In the genomic region with DNA sequence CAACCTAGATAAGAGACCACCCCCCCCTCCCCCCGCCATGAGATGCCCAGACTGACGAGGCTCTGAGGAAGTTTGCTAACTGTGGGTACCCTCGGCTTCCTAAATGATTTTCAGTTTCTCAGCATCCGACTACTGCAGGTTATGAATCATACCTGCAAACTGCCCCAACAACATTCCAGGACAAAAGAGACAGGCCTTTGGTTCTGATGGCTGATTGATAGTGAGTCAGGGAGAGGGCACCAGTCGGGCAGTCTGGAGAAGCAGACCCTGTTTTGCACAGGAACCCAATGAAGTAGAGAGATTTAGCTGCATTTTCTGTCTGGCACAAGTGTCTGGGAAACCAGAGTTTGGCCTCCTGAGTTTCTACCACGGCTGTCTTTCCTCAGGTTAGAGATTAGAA, we compare ENCODE assay signal across 24 mouse cellular contexts.
"Had no signal": no experiment of that assay in that cellular context is flagged by ENCODE, and none has a peak within 500 bp of the region (broad histone marks: within the 10 kb centered on the region; RNA-seq: fewer than 3 reads in every experiment).

No protein-coding gene starts in this region.

- H3K36me3 ChIP-seq: heart, embryonic 13.5 days; heart, embryonic 15.5 days; hindbrain, embryonic 13.5 days; hindbrain, embryonic 15.5 days; limb, embryonic 10.5 days; limb, embryonic 12.5 days; liver, embryonic 13.5 days had no signal

- H3K4me2 ChIP-seq: heart, embryonic 11.5 days; heart, embryonic 13.5 days; heart, embryonic 15.5 days; hindbrain, embryonic 13.5 days; hindbrain, embryonic 15.5 days; limb, embryonic 12.5 days; liver, embryonic 11.5 days; liver, embryonic 13.5 days had no signal

- H3K27ac ChIP-seq: heart, adult 2 months; heart, embryonic 13.5 days; heart, embryonic 15.5 days; hindbrain, embryonic 13.5 days; hindbrain, embryonic 15.5 days; hindbrain, postnatal 0 days; layer of hippocampus, adult 2 months; left cerebral cortex, adult 2 months; limb, embryonic 10.5 days; limb, embryonic 12.5 days; liver, embryonic 13.5 days had no signal

- H3K4me3 ChIP-seq: heart, adult 2 months; heart, embryonic 13.5 days; heart, embryonic 15.5 days; hindbrain, embryonic 13.5 days; hindbrain, embryonic 15.5 days; layer of hippocampus, adult 2 months; left cerebral cortex, adult 2 months; limb, embryonic 10.5 days; limb, embryonic 12.5 days; liver, embryonic 13.5 days had no signal

- DNase-seq: gastrocnemius, postnatal 10 days; gastrocnemius, postnatal 25 days; heart, adult 11 months; heart, adult 2 months; heart, postnatal 14 days; heart, postnatal 36 days; kidney, adult 11 months; kidney, adult 8-10 months; kidney, postnatal 14 days; kidney, postnatal 36 days; liver; liver, embryonic 13.5 days had no signal

- ATAC-seq: hindbrain, postnatal 0 days; intestine, embryonic 16.5 days had no signal

- H3K27me3 ChIP-seq: heart, embryonic 13.5 days; heart, embryonic 15.5 days; hindbrain, embryonic 13.5 days; hindbrain, embryonic 15.5 days; limb, embryonic 12.5 days; liver, embryonic 13.5 days had no signal

- H3K9me3 ChIP-seq: heart, embryonic 13.5 days; heart, embryonic 15.5 days; hindbrain, embryonic 13.5 days; hindbrain, embryonic 15.5 days; limb, embryonic 10.5 days; liver, embryonic 13.5 days had no signal

- H3K9ac ChIP-seq: heart, embryonic 13.5 days; heart, embryonic 15.5 days; hindbrain, embryonic 13.5 days; hindbrain, embryonic 15.5 days; limb, embryonic 12.5 days; liver, embryonic 13.5 days had no signal

- H3K4me1 ChIP-seq: heart, embryonic 13.5 days; heart, embryonic 15.5 days; hindbrain, embryonic 13.5 days; hindbrain, embryonic 15.5 days; limb, embryonic 10.5 days; limb, embryonic 12.5 days; liver, embryonic 13.5 days had no signal
